Comparison of ENCODE assay signal across 8 mouse cellular contexts in genomic region chr5:111138927-111139565, GRCm38 (mm10).
DNase-seq lines count a peak whose midpoint lies in the region; ATAC-seq lines count a peak whose summit lies in the region.

No protein-coding gene starts in this region.

- no peak overlapping the region for H3K9ac ChIP-seq in heart, embryonic 16.5 days (ENCODE audit: low read length)

- H3K9me3 ChIP-seq in heart, embryonic 16.5 days (replicated peaks; ENCODE audit: control insufficient read depth, low read length) = no peaks in the 10 kb centered on the region

- 43% methylated on average over 7 of the region's 7 CpGs for WGBS in heart, embryonic 16.5 days

- H3K4me1 ChIP-seq in heart, embryonic 16.5 days (ENCODE audit: control insufficient read depth, insufficient read depth, low read length) = peaks cover 30% of the 10 kb centered on the region

- peak overlapping the region; percentile 14; the same call in 1 of the 2 replicates for H3K4me2 ChIP-seq in heart, embryonic 16.5 days (ENCODE audit: low read depth, low read length)

- H3K27me3 ChIP-seq in heart, embryonic 16.5 days (ENCODE audit: control insufficient read depth, insufficient read depth, low read length) = no peaks in the 10 kb centered on the region

- peak; percentile 70 for ATAC-seq in granulocyte monocyte progenitor cell, adult 5-6 weeks (replicated peaks; ENCODE audit: poor library complexity, severe bottlenecking)
- peak; percentile 91 for ATAC-seq in heart, embryonic 16.5 days (replicated peaks; ENCODE audit: extremely low read depth, insufficient read depth, low FRiP score)
- no peak for ATAC-seq in cerebellum, adult (ENCODE audit: insufficient number of reproducible peaks, low FRiP score, low TSS enrichment)

- no peaks in the 10 kb centered on the region for H3K36me3 ChIP-seq in heart, embryonic 16.5 days (ENCODE audit: control insufficient read depth, insufficient read depth)

- DNase-seq in kidney, postnatal 36 days = peak; percentile 44 to 54
- peak; percentile 56 for DNase-seq in lung, postnatal 25 days (ENCODE audit: low spot score)
- no peak for DNase-seq in frontal cortex, postnatal 25 days (ENCODE audit: low spot score in 2 of 2)
- no peak for DNase-seq in left cerebral cortex, postnatal 36 days (ENCODE audit: low spot score in 2 of 2)
- DNase-seq in frontal cortex, postnatal 14 days (ENCODE audit: low spot score in 2 of 2) = no peak

- H3K4me3 ChIP-seq in heart, embryonic 16.5 days (ENCODE audit: low read length) = no peak overlapping the region

- H3K27ac ChIP-seq in heart, embryonic 16.5 days (ENCODE audit: low read length) = peak overlapping the region; percentile 80

- intact Hi-C loops in left cerebral cortex, postnatal 36 days (cut with DNase I) = loop anchor here (5.0 kb wide), 1 partner anchor 157 kb away; no protein-coding TSS in a partner anchor

Comparison
In these comparisons a context has a peak if more than half of its experiments do, and no peak if none do; other contexts are left out.
1. DNase-seq: peak in kidney, postnatal 36 days (2 of 2) and lung, postnatal 25 days (single experiment); none in frontal cortex, postnatal 25 days (0 of 2), left cerebral cortex, postnatal 36 days (0 of 2) and frontal cortex, postnatal 14 days (0 of 2).